Mouse (Mus musculus) forebrain, embryonic 16.5 days (tissue): ENCODE data around the gene Slc6a17. TPM values are rescaled to one million over a fixed set of nuclear protein-coding genes. Genes with fewer than 3 reads are reported as not detected.

Source experiments
- ATAC-seq: fragments of 200-750 bp; cut with Nextera tagmentation; 2 replicates; pipeline ENCODE4 v1.8.0; 2017; ENCODE audit warnings: mild to moderate bottlenecking, moderate library complexity
- H3K27ac ChIP-seq: fragments of 300-500 bp; sonication (generic); 2 replicates; pipeline ENCODE4 v1.5.1; 2014; ENCODE audit warnings: low read length, control low read depth
- H3K27me3 ChIP-seq: fragments of 300-500 bp; sonication (generic); replicated peaks from 2 replicates; pipeline ENCODE4 v1.6.1; 2014; ENCODE audit warnings: low read length; ENCODE audit not compliant: control insufficient read depth, insufficient read depth
- H3K36me3 ChIP-seq: fragments of 300-500 bp; sonication (generic); 2 replicates; pipeline ENCODE4 v1.6.1; 2014; ENCODE audit not compliant: control insufficient read depth, insufficient read depth
- H3K4me1 ChIP-seq: fragments of 300-500 bp; sonication (generic); replicated peaks from 2 replicates; pipeline ENCODE4 v1.6.1; 2014; ENCODE audit warnings: low read length; ENCODE audit not compliant: control insufficient read depth, insufficient read depth
- H3K4me2 ChIP-seq: fragments of 300-500 bp; sonication (generic); 2 replicates; pipeline ENCODE4 v1.6.1; 2014; ENCODE audit warnings: mild to moderate bottlenecking, low read length, control low read depth
- H3K4me3 ChIP-seq: fragments of 300-500 bp; sonication (generic); replicated peaks from 2 replicates; pipeline ENCODE4 v1.5.1; 2014; ENCODE audit warnings: mild to moderate bottlenecking, low read length, control low read depth
- H3K9ac ChIP-seq: fragments of 300-500 bp; sonication (generic); replicated peaks from 2 replicates; pipeline ENCODE4 v1.6.1; 2014; ENCODE audit warnings: low read depth, low read length, control low read depth
- H3K9me3 ChIP-seq: fragments of 300-500 bp; sonication (generic); 2 replicates; pipeline ENCODE4 v1.6.1; 2016; ENCODE audit warnings: low read length; ENCODE audit not compliant: control insufficient read depth
- WGBS: fragments of 180-500 bp; shearing (Covaris S2); extraction: QIAGEN DNeasy Blood & Tissue Kit; methylation state at CpG from one replicate; pipeline ENCODE4 v1.1.7; 2014; 5-methylcytosine and 5-hydroxymethylcytosine counted together
- polyA plus RNA-seq: library from polyadenylated mRNA; unstranded; fragments of >200 nt; fragmentation: Nextera tagmentation; extraction: Ambion mirVana; gene quantifications from 2 replicates; pipeline ENCODE4 v1.2.1, GENCODE M21; 2015

Gene Slc6a17
- polyA plus RNA-seq, 1 experiment from 2014 or later, result 21.6 TPM

- Histone ChIP-seq H3K27ac (no peak overlapping the region), H3K4me2 (peak overlapping the region; percentile 97), H3K27me3 (peaks cover 69% of the 10 kb centered on the region), H3K9ac (peak overlapping the region; percentile 61), H3K36me3 (no peaks in the 10 kb centered on the region), H3K9me3 (no peaks in the 10 kb centered on the region), H3K4me1 (peaks cover 25% of the 10 kb centered on the region), H3K4me3 (peak overlapping the region; percentile 59)
- under 1% methylated on average over 68 of the region's 69 CpGs for WGBS
- peak; percentile 62 for ATAC-seq
Measured at GRCm38 (mm10) chr3:107459773-107460431, 57.9 kb downstream of the Slc6a17 start.

GRCm38 (mm10) chr3:107459196-107459772, 58.5 kb downstream of the Slc6a17 start, which contains the start of gene Kcnc4:
Kcnc4 (minus strand) TSS chr3:107459552.
- ATAC-seq, result peak; percentile 47
- Histone ChIP-seq H3K27ac (no peak within 1 kb of the TSS), H3K9me3 (no peaks in the 10 kb centered on the region), H3K36me3 (no peaks in the 10 kb centered on the region), H3K4me2 (peak within 1 kb of the TSS; percentile 97), H3K9ac (peak within 1 kb of the TSS; percentile 61), H3K27me3 (peaks cover 68% of the 10 kb centered on the region), H3K4me3 (peak within 1 kb of the TSS; percentile 59), H3K4me1 (peaks cover 25% of the 10 kb centered on the region)
- WGBS, result under 1% methylated on average over 68 of the region's 68 CpGs

GRCm38 (mm10) chr3:107458528-107459195, 59.2 kb downstream of the Slc6a17 start:
- Histone ChIP-seq H3K4me3 (peak overlapping the region; percentile 59), H3K9ac (peak overlapping the region; percentile 61), H3K27ac (no peak overlapping the region), H3K36me3 (no peaks in the 10 kb centered on the region), H3K9me3 (no peaks in the 10 kb centered on the region), H3K4me1 (peaks cover 25% of the 10 kb centered on the region), H3K4me2 (peak overlapping the region; percentile 97), H3K27me3 (peaks cover 66% of the 10 kb centered on the region)
- WGBS, result under 1% methylated on average over 51 of the region's 51 CpGs
- ATAC-seq, result peak; percentile 13

GRCm38 (mm10) chr3:107458104-107458503, 59.7 kb downstream of the Slc6a17 start:
- peaks cover 66% of the 10 kb centered on the region for H3K27me3 ChIP-seq
- no peak overlapping the region for H3K27ac ChIP-seq
- peaks cover 25% of the 10 kb centered on the region for H3K4me1 ChIP-seq
- peak overlapping the region; percentile 59 for H3K4me3 ChIP-seq
- H3K4me2 ChIP-seq, result peak overlapping the region; percentile 97
- H3K9ac ChIP-seq, result peak overlapping the region; percentile 61
- H3K36me3 ChIP-seq, result no peaks in the 10 kb centered on the region
- no peaks in the 10 kb centered on the region for H3K9me3 ChIP-seq
- ATAC-seq, result no peak
- WGBS, result 3% methylated on average over 23 of the region's 23 CpGs

GRCm38 (mm10) chr3:107454280-107454679, 63.5 kb downstream of the Slc6a17 start:
- Histone ChIP-seq H3K27ac (no peak overlapping the region), H3K9me3 (no peaks in the 10 kb centered on the region), H3K36me3 (no peaks in the 10 kb centered on the region), H3K4me2 (no peak overlapping the region), H3K4me1 (peaks cover 13% of the 10 kb centered on the region), H3K27me3 (peaks cover 36% of the 10 kb centered on the region), H3K4me3 (no peak overlapping the region), H3K9ac (no peak overlapping the region)
- WGBS, result 90% methylated on average over 4 of the region's 4 CpGs
- no peak for ATAC-seq

GRCm38 (mm10) chr3:107446822-107447221, 71.0 kb downstream of the Slc6a17 start:
- no peak for ATAC-seq
- Histone ChIP-seq H3K27ac (no peak overlapping the region), H3K9me3 (no peaks in the 10 kb centered on the region), H3K4me2 (no peak overlapping the region), H3K9ac (no peak overlapping the region), H3K4me1 (no peaks in the 10 kb centered on the region; the same call in 1 of the 2 replicates), H3K4me3 (no peak overlapping the region), H3K27me3 (no peaks in the 10 kb centered on the region), H3K36me3 (no peaks in the 10 kb centered on the region)
- WGBS, result 70% methylated on average over 3 of the region's 3 CpGs

- Histone ChIP-seq H3K4me1 (no peaks in the 10 kb centered on the region; the same call in 1 of the 2 replicates), H3K36me3 (no peaks in the 10 kb centered on the region), H3K9ac (no peak overlapping the region), H3K27ac (no peak overlapping the region), H3K4me3 (no peak overlapping the region), H3K4me2 (no peak overlapping the region), H3K9me3 (no peaks in the 10 kb centered on the region), H3K27me3 (no peaks in the 10 kb centered on the region)
- 49% methylated on average over 5 of the region's 5 CpGs for WGBS
- no peak for ATAC-seq
Measured at GRCm38 (mm10) chr3:107443866-107444265, 74.0 kb downstream of the Slc6a17 start.

GRCm38 (mm10) chr3:107442191-107442590, 75.6 kb downstream of the Slc6a17 start:
- 59% methylated on average over 11 of the region's 11 CpGs for WGBS
- no peaks in the 10 kb centered on the region; the same call in 1 of the 2 replicates for H3K4me1 ChIP-seq
- no peak overlapping the region for H3K9ac ChIP-seq
- H3K4me3 ChIP-seq, result no peak overlapping the region
- no peaks in the 10 kb centered on the region for H3K36me3 ChIP-seq
- no peaks in the 10 kb centered on the region for H3K9me3 ChIP-seq
- ATAC-seq, result no peak
- no peaks in the 10 kb centered on the region for H3K27me3 ChIP-seq
- H3K4me2 ChIP-seq, result no peak overlapping the region
- H3K27ac ChIP-seq, result no peak overlapping the region

GRCm38 (mm10) chr3:107441306-107441705, 76.5 kb downstream of the Slc6a17 start:
- H3K36me3 ChIP-seq, result no peaks in the 10 kb centered on the region
- ATAC-seq, result no peak
- peaks cover 6% of the 10 kb centered on the region for H3K4me1 ChIP-seq
- no peaks in the 10 kb centered on the region for H3K27me3 ChIP-seq
- no peak overlapping the region for H3K4me3 ChIP-seq
- 76% methylated on average over 8 of the region's 8 CpGs for WGBS
- no peaks in the 10 kb centered on the region for H3K9me3 ChIP-seq
- H3K9ac ChIP-seq, result no peak overlapping the region
- H3K4me2 ChIP-seq, result no peak overlapping the region
- no peak overlapping the region for H3K27ac ChIP-seq
